Mouse (Mus musculus): ENCODE data around the gene Fhad1.

DNA sequence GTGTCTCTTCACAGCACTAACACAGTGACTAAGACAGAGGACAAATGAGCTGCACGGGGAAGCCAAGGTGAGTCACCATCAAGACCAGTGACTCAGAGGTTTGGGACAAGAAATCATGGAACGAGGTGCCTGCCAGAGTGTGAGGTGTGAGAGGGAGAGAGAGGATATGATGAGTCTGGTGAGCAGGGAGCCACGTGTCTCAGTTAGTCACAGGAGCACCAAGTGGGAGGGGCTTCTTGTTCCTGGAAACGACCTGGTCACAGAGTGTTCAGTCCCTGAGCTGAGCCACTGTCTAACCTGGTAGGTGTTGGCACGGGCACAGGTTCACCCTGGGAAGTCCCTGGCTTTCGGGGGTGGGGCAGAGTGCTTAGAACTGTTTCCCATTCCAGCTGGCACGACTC, 86.0 kb downstream of the Fhad1 start:
- TF ChIP-seq CTCF (IDR thresholded peaks at IDR 0.05; ENCODE audit: low read depth) (no peak), EP300 (IDR thresholded peaks at IDR 0.05; ENCODE audit: low read depth) (no peak)

Measured in liver, embryonic 14.5 days (tissue).